ENCODE assay signal across 20 mouse cellular contexts in genomic region chr16:24506237-24506636, GRCm38 (mm10).
"Had no signal": no experiment of that assay in that cellular context is flagged by ENCODE, and none has a peak within 500 bp of the region (broad histone marks: within the 10 kb centered on the region; RNA-seq: fewer than 3 reads in every experiment).

No protein-coding gene starts in this region.

- H3K4me2 ChIP-seq: lung, embryonic 15.5 days; midbrain, embryonic 11.5 days; midbrain, embryonic 13.5 days; neural tube, embryonic 13.5 days; neural tube, embryonic 15.5 days had no signal

- ATAC-seq: liver, postnatal 0 days; lung, postnatal 0 days; midbrain, embryonic 13.5 days; midbrain, embryonic 16.5 days had no signal

- H3K9ac ChIP-seq: liver, postnatal 0 days; lung, embryonic 15.5 days; midbrain, embryonic 13.5 days; neural tube, embryonic 13.5 days; neural tube, embryonic 15.5 days had no signal

- H3K9me3 ChIP-seq: lung, embryonic 15.5 days; megakaryocyte, embryonic 14.5 days; midbrain, embryonic 13.5 days; neural tube, embryonic 13.5 days; neural tube, embryonic 15.5 days had no signal

- H3K27me3 ChIP-seq: lung, embryonic 15.5 days; megakaryocyte, embryonic 14.5 days; midbrain, embryonic 13.5 days; neural tube, embryonic 13.5 days; neural tube, embryonic 15.5 days had no signal

- DNase-seq: liver, postnatal 0 days; lung, adult 2 months; lung, postnatal 14 days; lung, postnatal 36 days; retina, postnatal 1 day; right cerebral cortex, adult 18-20 months; right cerebral cortex, postnatal 25 days; right cerebral cortex, postnatal 4 days; spleen, adult 18-20 months; thymus, adult 18-20 months had no signal

- H3K4me3 ChIP-seq: lung, embryonic 15.5 days; midbrain, embryonic 13.5 days; myocyte; neural tube, embryonic 13.5 days; neural tube, embryonic 15.5 days had no signal

- H3K36me3 ChIP-seq: lung, embryonic 15.5 days; midbrain, embryonic 13.5 days; neural tube, embryonic 13.5 days; neural tube, embryonic 15.5 days had no signal

- H3K27ac ChIP-seq: lung, embryonic 15.5 days; macrophage; midbrain, embryonic 13.5 days; neural tube, embryonic 13.5 days; neural tube, embryonic 15.5 days had no signal
